Mouse (Mus musculus) ovary, adult 18-20 months (tissue): ENCODE results near the gene 9030025P20Rik.
"Not testable (repeated sequence)": the region's sequence is repeated elsewhere in the genome, so short reads cannot be mapped to it uniquely, and the experiment has no call there.

Experiments used
- DNase-seq: peaks from one replicate; pipeline ENCODE4 v3.0.0; 2022; ENCODE audit warnings: low spot score, mixed read lengths

9030025P20Rik gene

DNA sequence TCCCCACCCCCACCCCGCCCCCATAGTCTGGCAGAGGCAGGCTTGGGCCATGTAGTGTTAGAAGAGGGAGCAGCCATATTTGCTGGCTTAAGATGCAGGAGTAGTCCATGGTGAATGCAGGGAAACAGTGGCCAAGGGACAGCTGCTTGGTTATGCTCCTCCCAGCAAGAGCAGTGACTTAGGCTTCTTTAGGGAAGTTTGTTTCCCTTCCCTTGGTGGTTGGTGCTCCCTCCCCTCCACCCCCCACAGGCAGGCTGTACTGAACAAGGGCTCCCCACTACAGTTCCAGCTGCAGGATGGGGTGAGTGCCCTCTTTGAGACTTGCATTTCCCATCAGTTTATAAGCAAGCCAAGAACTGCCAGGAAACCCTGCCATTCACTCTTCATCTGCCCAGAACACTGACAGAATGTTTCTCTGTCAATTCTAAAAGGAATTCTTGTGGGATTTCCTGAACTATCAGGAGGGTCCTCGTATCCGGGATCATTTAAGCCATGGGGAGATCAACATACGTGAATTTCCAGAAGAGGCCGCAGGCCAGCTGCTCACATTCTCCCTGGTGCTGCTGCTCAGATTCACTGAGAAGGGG, 11.9 kb downstream of the 9030025P20Rik start:
- DNase-seq, result not testable (repeated sequence)

- DNase-seq, result not testable (repeated sequence)
Observed at GRCm38 (mm10) chr17:14992522-14993138, 14.4 kb downstream of the 9030025P20Rik start.

GRCm38 (mm10) chr17:14993139-14993832, 15.0 kb downstream of the 9030025P20Rik start:
- DNase-seq, result not testable (repeated sequence)

GRCm38 (mm10) chr17:14994140-14994539, 15.9 kb downstream of the 9030025P20Rik start:
- not testable (repeated sequence) for DNase-seq

DNA sequence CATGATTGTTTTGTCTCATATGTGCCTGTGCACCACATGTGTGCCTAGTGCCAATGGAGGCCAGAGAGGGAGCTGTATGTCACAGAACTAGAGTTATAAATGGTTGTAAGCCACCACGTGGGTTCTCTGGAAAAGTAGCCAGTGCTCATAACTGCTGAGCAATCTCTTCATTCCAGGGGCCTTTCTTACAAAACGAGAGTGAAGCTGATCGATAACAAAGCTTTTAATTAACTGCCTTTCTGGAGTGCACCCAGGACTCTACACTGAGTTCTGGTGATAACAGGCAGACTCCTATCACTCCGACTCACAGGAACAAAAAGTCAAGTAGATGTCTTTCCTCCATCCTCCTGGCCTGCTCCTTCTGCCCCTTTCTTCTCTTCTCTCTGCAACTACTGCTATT, 21.8 kb downstream of the 9030025P20Rik start:
- not testable (repeated sequence) for DNase-seq

GRCm38 (mm10) chr17:15009088-15009487, 30.8 kb downstream of the 9030025P20Rik start:
- DNase-seq, result not testable (repeated sequence)

DNA sequence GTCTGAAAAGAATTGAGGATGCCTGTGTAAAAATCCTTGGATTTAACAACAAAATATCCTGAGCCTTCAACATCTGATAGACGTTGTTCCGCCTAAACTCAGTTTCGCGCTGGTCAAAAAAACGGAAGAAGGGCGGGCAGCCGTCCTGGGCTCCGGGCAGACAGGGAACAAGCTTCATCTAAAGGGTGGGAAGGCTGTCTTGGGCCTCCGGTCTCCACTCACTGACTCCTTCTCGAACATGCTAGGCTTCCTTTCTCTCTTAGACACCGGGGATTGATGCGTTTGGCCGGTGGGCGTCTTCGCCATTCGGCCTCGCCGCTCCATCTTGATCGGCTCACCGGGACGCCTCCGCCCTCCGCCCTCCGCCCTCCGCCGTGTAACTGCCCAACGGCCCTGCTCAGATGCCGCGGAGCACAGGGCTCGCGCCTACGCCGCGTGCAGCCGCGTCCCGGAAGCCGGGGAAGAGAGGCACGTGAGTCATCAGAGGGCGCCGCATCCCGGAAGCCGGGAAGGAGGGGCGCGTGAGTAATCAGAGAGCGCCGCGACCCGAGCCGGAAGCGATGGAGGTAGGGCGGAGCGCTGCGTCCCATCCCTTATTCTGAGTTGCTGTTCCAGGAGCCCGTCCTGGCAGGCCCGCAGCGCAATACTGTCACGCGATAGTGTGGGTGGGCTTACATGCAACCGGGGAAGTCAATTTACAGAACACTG, 31.6 kb downstream of the 9030025P20Rik start, which contains the start of gene Gm3435:
Gene Gm3435, plus strand, starts transcription at position 471 of the 708 bp plus-strand sequence.
- not testable (repeated sequence) for DNase-seq

- DNase-seq, result peak; percentile 2
Observed at GRCm38 (mm10) chr17:15021503-15022220, 43.4 kb downstream of the 9030025P20Rik start.

DNA sequence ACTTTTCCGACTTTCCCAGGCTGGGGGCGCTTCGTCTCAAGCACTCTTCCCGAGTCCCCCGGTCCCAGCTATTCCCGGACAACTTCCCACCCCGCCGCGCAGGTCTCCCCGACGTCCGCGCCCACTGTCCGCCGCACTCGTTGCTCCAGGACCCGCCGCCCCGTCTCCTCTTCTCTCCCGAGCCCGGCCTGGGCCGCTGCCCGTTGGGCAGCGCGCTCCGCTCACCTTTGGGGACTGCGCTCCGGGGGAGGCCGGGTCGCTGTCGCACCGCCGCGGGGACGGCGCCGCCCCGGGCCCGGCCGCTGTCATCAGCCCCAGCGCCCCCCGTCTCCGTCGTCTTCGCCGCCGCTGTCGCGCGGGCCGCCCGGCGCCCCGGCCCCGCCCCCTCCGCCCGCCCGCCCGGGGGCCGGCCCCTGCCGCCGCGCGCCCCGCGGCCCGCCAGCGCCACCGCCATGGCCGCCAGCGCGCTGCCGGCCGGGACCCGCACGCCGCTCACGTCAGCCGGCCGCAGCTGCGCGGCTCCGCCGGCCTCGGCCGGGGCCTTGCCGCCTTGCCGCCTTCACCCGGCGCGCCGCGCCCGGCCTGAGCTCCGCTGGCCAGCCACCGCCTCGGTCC, 45.7 kb downstream of the 9030025P20Rik start:
- DNase-seq, result not testable (repeated sequence)

DNA sequence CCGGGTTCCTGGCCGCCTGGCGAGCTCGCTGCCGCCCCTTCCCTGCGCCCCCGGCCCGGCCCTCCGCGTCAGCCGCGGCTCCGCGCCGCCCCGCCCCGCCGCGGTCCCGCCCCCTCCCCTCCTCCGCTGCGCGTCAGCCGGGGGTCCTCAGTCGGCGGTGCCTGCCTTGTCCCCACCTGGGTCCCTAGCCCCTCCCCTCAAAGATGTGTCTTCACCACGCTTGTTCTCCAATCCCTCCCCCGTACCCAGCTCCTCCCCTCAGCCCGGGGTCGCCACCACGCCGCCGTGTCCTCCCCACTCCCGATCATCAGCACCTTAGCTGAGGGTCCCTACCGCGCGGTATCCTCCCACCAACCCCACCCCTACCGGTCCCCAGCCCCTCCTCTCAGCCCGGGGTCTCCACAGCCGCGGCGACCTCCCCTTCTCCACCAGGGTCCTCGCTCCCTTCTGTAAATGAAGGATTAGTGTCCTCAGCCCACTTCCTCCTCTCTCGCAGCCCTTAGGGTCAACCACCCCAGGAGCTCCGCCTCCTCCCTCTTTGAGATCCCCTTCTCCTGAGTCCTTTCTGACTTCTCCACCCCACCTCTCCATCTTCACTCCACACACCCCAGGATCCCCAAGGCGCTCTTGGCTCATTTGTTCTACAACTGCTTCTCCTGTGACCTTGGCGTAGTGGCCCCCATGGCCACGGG, 46.4 kb downstream of the 9030025P20Rik start:
- DNase-seq, result not testable (repeated sequence)

DNA sequence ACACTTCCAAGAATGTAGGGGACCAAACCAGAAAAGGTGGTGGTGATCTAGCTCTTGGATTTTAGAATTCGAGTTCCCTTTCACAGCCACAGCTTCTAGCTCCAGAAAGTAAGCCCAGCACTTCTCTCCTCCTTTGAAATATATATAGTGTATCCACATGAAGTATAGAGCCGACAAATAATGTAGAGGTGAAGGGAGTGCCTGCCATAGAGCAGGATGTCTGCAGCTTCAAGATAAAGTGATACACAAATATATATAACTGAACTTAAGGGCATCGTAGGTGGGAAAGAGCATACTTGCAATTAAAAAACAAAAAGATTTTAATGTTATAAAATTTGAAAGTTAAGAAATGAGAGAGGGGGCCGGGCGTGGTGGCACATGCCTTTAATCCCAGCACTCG, 47.2 kb downstream of the 9030025P20Rik start:
- not testable (repeated sequence) for DNase-seq

DNA sequence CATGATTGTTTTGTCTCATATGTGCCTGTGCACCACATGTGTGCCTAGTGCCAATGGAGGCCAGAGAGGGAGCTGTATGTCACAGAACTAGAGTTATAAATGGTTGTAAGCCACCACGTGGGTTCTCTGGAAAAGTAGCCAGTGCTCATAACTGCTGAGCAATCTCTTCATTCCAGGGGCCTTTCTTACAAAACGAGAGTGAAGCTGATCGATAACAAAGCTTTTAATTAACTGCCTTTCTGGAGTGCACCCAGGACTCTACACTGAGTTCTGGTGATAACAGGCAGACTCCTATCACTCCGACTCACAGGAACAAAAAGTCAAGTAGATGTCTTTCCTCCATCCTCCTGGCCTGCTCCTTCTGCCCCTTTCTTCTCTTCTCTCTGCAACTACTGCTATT, 53.1 kb downstream of the 9030025P20Rik start:
- DNase-seq, result not testable (repeated sequence)

- DNase-seq, result not testable (repeated sequence)
Observed at GRCm38 (mm10) chr17:15040455-15040854, 62.2 kb downstream of the 9030025P20Rik start.
